ENCODE assay signal across 7 mouse cellular contexts in the genomic region with DNA sequence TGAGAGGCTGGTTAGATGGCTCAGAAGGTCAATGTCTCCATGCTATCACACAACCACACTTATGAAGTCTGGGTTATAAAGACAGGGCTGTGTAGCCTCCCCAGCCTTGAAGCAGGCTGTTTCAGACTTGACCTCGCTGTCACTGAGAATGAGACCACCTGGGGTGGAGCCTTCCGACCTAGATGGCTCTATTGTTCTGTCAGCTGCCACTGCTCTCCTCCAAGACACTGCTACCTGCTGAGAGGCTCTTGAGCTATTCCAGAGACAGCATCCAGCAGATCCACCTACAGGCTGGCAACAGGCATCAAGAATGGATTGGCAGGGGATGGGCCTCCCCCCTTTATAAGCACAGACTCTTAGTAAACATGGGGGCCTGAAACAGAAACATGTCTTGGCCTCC. TPM values are rescaled to one million over a fixed set of nuclear protein-coding genes. Genes with fewer than 3 reads are reported as not detected.
"Had no signal": no experiment of that assay in that cellular context is flagged by ENCODE, and none has a peak within 500 bp of the region (broad histone marks: within the 10 kb centered on the region; RNA-seq: fewer than 3 reads in every experiment).

No protein-coding gene starts in this region.

RNA-seq across cellular contexts. Expression of gene Gabrg1, which starts 54.1 kb away (rescaled TPM):
- total RNA-seq: neutrophil, adult 5-6 weeks had no signal
- polyA plus RNA-seq: small intestine, adult 2 months; spleen, adult 2 months; stomach, postnatal 0 days; testis, adult 2 months; thymus, adult 2 months; urinary bladder, adult 2 months had no signal
